Mouse (Mus musculus): ENCODE results near the gene Gm5622.
"Not testable (repeated sequence)": the region's sequence is repeated elsewhere in the genome, so short reads cannot be mapped to it uniquely, and the experiment has no call there.

The Gm5622 gene

DNA sequence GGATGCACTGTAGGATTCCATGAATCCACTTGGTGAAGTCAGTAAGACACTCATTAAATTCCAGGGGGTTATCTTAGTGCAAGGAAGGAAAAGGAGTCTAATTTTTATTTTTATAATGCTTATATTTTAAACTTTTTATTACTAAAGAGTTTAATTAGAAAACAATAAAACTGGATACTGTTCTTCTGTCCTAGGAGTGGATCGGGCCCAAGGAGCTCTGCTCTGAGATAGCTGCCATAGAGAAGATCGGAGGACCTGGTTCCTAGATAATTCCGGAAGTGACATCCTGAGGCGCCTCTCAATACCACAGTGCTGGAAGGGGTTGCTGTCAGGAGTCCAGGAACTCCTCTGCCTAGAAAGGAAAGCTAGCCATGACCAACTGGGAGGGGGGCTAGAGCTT lies at the start of gene Gm5622:
TSS of gene Gm5622 (plus strand) at position 301 of the 400 bp plus-strand sequence.
- DNase-seq (ENCODE audit: low spot score), result no peak

DNA sequence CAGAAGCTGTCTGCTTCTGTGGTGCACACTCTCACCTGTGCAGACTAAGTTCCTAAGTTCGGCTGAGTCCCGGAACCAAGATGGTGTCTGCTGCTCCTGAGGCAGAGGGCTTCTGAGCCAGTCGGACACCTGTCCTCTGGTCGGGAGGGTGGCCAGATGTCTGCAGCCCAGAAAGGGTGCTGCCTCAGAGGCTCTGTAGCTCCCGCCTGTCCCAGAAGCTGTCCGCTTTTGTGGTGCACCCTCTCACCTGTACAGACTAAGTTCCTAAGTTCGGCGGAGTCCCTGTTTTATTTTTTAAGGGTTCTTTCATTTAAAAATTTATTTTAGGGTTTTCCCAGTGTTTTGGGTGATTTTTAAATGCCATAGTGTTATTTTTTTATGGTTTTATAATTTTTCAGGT lies 45.2 kb upstream of the Gm5622 start:
- DNase-seq (ENCODE audit: low spot score), result no peak

GRCm38 (mm10) chr14:51573963-51574362 lies 21.4 kb downstream of the Gm5622 start, which contains the start of gene Gm17175:
Gene Gm17175, minus strand, starts transcription at chr14:51574063.
- DNase-seq (ENCODE audit: low spot score), result not testable (repeated sequence)

DNA sequence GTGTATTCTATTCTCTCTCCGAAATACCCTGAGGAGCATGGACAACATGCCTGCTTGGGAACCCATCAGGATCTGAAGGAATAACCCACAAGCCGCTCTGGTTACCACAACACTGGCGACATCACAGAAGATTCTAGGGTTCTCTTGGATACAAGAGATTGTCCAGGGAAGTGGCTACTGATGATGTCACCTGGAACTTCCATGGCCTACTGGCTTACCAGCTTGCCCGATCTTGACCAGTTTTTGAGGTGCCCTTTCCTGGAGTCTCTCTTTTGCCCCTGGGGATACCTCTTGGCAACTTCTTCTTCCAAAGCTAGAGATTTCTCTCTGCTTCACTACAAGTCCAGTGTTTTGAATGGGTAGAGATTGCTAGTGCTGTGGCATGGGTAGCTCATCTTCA lies 39.4 kb downstream of the Gm5622 start, which contains the start of gene Gm17174:
TSS of gene Gm17174 (minus strand) at position 101 of the 400 bp plus-strand sequence.
- not testable (repeated sequence) for DNase-seq (ENCODE audit: low spot score)

- DNase-seq (ENCODE audit: low spot score), result no peak
These were observed 58.6 kb downstream of the Gm5622 start, which contains the start of gene Gm17078 for GRCm38 (mm10) chr14:51611210-51611609. Gene Gm17078, minus strand, starts transcription at chr14:51611310.

GRCm38 (mm10) chr14:51632426-51632825 lies 79.8 kb downstream of the Gm5622 start:
- DNase-seq (ENCODE audit: low spot score), result not testable (repeated sequence)

GRCm38 (mm10) chr14:51635566-51635965 lies 83.0 kb downstream of the Gm5622 start, which contains the start of gene Gm4181:
Gene Gm4181, minus strand, starts transcription at chr14:51635666.
- not testable (repeated sequence) for DNase-seq (ENCODE audit: low spot score)

GRCm38 (mm10) chr14:51677269-51677668 lies 124.7 kb downstream of the Gm5622 start:
- DNase-seq (ENCODE audit: low spot score), result no peak

- DNase-seq (ENCODE audit: low spot score), result not testable (repeated sequence)
These were observed 142.8 kb downstream of the Gm5622 start, which contains the start of gene Gm17079 for GRCm38 (mm10) chr14:51695368-51695767. Gene Gm17079, minus strand, starts transcription at chr14:51695468.

Data from ovary, postnatal 14 days (tissue).